8 mouse cellular contexts compared by ENCODE assay signal in the genomic region with DNA sequence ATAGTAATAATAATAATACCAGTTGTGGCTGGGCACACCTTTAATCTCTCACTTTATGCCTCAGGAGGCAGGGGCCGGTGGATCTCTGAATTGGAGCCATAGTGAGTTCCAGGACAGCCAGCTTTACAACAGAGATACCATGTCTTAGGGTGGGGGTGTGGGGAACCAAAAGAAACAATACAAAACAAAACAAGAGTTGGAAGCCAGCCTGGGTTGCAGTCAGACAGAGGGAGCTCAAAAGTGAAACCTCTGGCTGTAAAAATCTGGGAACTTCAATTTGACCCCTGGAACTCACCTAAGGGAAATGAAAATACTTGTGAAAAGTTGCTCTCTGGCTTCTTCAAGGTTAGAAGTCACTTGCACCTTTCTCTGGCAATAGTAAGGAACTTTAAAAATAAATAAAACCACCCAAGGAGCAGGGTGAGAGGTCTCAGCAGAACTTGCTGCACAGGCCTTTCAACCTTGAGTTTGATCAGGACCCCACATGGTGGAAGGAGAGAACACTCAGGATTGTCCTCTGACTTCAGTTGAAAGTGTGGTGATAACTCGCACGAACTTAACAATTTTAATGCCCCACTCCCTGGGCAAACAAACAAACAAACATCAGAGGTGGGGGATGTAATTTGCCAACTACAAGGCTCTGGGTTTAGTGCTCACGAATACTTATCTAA. TPM values are rescaled to one million over a fixed set of nuclear protein-coding genes. Genes with fewer than 3 reads are reported as not detected.
DNase-seq lines count a peak whose midpoint lies in the region; ATAC-seq and TF ChIP-seq lines count a peak whose summit lies in the region.

No protein-coding gene starts in this region.

- intact Hi-C loops in heart, postnatal 14 days (cut with DNase I): no loop called here

- in situ Hi-C loops in ES-E14 (cut with MboI; ENCODE audit: low sequenced_read_pairs in 2 of 2, unreplicated experiment in 2 of 2): no loop called here

- no peaks in the 10 kb centered on the region for H3K27me3 ChIP-seq in heart, embryonic 15.5 days
- H3K27me3 ChIP-seq in liver, embryonic 15.5 days: no peaks in the 10 kb centered on the region

- H3K27ac ChIP-seq in ES-E14 (ENCODE audit: insufficient read depth, low read depth, low read length, poor library complexity, severe bottlenecking): no peak overlapping the region; the same call in 1 of the 2 replicates
- peak overlapping the region; percentile 91 for H3K27ac ChIP-seq in heart, embryonic 15.5 days
- peak overlapping the region; percentile 84 for H3K27ac ChIP-seq in liver, embryonic 15.5 days (replicated peaks)

- H3K36me3 ChIP-seq in ES-E14 (ENCODE audit: control insufficient read depth, insufficient read depth, low read length, poor library complexity, severe bottlenecking): peaks cover 1% of the 10 kb centered on the region; the same call in 1 of the 2 replicates
- no peaks in the 10 kb centered on the region for H3K36me3 ChIP-seq in heart, embryonic 15.5 days
- H3K36me3 ChIP-seq in liver, embryonic 15.5 days (replicated peaks): no peaks in the 10 kb centered on the region

- 14% methylated on average over 4 of the region's 4 CpGs for WGBS in heart, embryonic 15.5 days
- 8% methylated on average over 4 of the region's 4 CpGs for WGBS in liver, embryonic 15.5 days (ENCODE audit: insufficient replicate concordance)

- peak overlapping the region; percentile 66; the same call in 1 of the 2 replicates for H3K9ac ChIP-seq in ES-E14 (ENCODE audit: insufficient read depth, low read depth, low read length, poor library complexity, severe bottlenecking)
- peak overlapping the region; percentile 23; the same call in 1 of the 2 replicates for H3K9ac ChIP-seq in heart, embryonic 15.5 days
- H3K9ac ChIP-seq in liver, embryonic 15.5 days: peak overlapping the region; percentile 63

- peak overlapping the region; percentile 71 to 74; a peak in 3 of 4 replicates for H3K4me3 ChIP-seq in ES-E14 (ENCODE audit: insufficient read depth in 1 of 2, low read depth in 1 of 2, low read length in 2 of 2, poor library complexity in 1 of 2, severe bottlenecking in 1 of 2)
- peak overlapping the region; percentile 100 for H3K4me3 ChIP-seq in heart, embryonic 15.5 days
- H3K4me3 ChIP-seq in liver, embryonic 15.5 days (replicated peaks): peak overlapping the region; percentile 88

- no peaks in the 10 kb centered on the region for H3K9me3 ChIP-seq in ES-E14 (ENCODE audit: control insufficient read depth, insufficient read depth, low read depth, low read length)
- H3K9me3 ChIP-seq in heart, embryonic 15.5 days (replicated peaks): no peaks in the 10 kb centered on the region
- no peaks in the 10 kb centered on the region for H3K9me3 ChIP-seq in liver, embryonic 15.5 days (replicated peaks)

- peaks cover 0 to 5% of the 10 kb centered on the region in 2 experiments; a peak in 1 of 4 replicates for H3K4me1 ChIP-seq in ES-E14 (ENCODE audit: control insufficient read depth in 2 of 2, insufficient read depth in 2 of 2, low read length in 2 of 2, poor library complexity in 1 of 2)
- H3K4me1 ChIP-seq in heart, embryonic 15.5 days (replicated peaks): peaks cover 24% of the 10 kb centered on the region
- peaks cover 62% of the 10 kb centered on the region for H3K4me1 ChIP-seq in liver, embryonic 15.5 days (replicated peaks)

- H3K4me2 ChIP-seq in heart, embryonic 15.5 days: peak overlapping the region; percentile 63
- H3K4me2 ChIP-seq in liver, embryonic 15.5 days: peak overlapping the region; percentile 98

- ATAC-seq in heart, embryonic 15.5 days (replicated peaks; ENCODE audit: insufficient number of reproducible peaks, insufficient read depth, low FRiP score, low read depth): no peak
- no peak for ATAC-seq in liver, embryonic 15.5 days (ENCODE audit: insufficient read depth)

- DNase-seq in heart, adult 11 months: peak; percentile 89
- no peak for DNase-seq in heart, postnatal 14 days
- DNase-seq in ES-E14 (ENCODE audit: low read depth, low spot score): no peak
- DNase-seq in spleen, postnatal 10 days (ENCODE audit: low spot score in 2 of 2): no peak
- no peak for DNase-seq in layer of hippocampus, adult 11-12 months (ENCODE audit: low spot score)
- no peak for DNase-seq in adrenal gland, postnatal 14 days

TF ChIP-seq in ES-E14, 5 proteins besides CTCF, POLR2A, EP300 and RAD21:
- TF ChIP-seq ZC3H11A (IDR thresholded peaks at IDR 0.05; ENCODE audit: borderline replicate concordance, low read depth, low read length) (no peak), HCFC1 (IDR thresholded peaks at IDR 0.05; ENCODE audit: borderline replicate concordance, insufficient read depth, low read length) (no peak), ZNF384 (IDR thresholded peaks at IDR 0.05; ENCODE audit: low read depth, low read length) (no peak), MAFK (IDR thresholded peaks at IDR 0.05; ENCODE audit: insufficient read depth, low read depth, low read length) (no peak), CHD2 (IDR thresholded peaks at IDR 0.05; ENCODE audit: low read depth, low read length) (no peak)
TF ChIP-seq in ES-E14: peak in this region for 0.

RNA-seq across cellular contexts. Expression of a gene that starts 5.3 kb away (rescaled TPM):
- 100 to 1,000 TPM; 228 to 255 TPM for total RNA-seq in heart, postnatal 14 days (2021)
- total RNA-seq in ES-E14 (2012; rRNA removed): 450 and 669 TPM in 2 replicates
- 424 and 511 TPM in 2 replicates for polyA plus RNA-seq in heart, embryonic 15.5 days (2015; fragmentation: Nextera tagmentation; extraction: Ambion mirVana)
- polyA plus RNA-seq in liver, embryonic 15.5 days (2015; fragmentation: Nextera tagmentation; extraction: Ambion mirVana): 476 and 487 TPM in 2 replicates
- 385 and 431 TPM in 2 replicates for total RNA-seq in adrenal gland, postnatal 14 days (2021)

RNA-seq across cellular contexts. Expression of a gene that starts 32.1 kb away (rescaled TPM):
- not detected for total RNA-seq in heart, postnatal 14 days (2021)
- total RNA-seq in ES-E14 (2012; rRNA removed): 0.98 and 1.2 TPM in 2 replicates
- polyA plus RNA-seq in heart, embryonic 15.5 days (2015; fragmentation: Nextera tagmentation; extraction: Ambion mirVana): 1.7 and 2.3 TPM in 2 replicates
- polyA plus RNA-seq in liver, embryonic 15.5 days (2015; fragmentation: Nextera tagmentation; extraction: Ambion mirVana): 0.36 and 0.47 TPM in 2 replicates
- total RNA-seq in adrenal gland, postnatal 14 days (2021): not detected in 2 replicates

RNA-seq across cellular contexts. Expression of a gene that starts 43.5 kb away (rescaled TPM):
- 1 to 10 TPM in 1 of 2 experiments, under 1 TPM in 1; 0.22 to 1.1 TPM for total RNA-seq in heart, postnatal 14 days (2021)
- total RNA-seq in ES-E14 (2012; rRNA removed): 9.1 and 10.2 TPM in 2 replicates
- 1.1 and 2.3 TPM in 2 replicates for polyA plus RNA-seq in heart, embryonic 15.5 days (2015; fragmentation: Nextera tagmentation; extraction: Ambion mirVana)
- 2.0 and 2.4 TPM in 2 replicates for polyA plus RNA-seq in liver, embryonic 15.5 days (2015; fragmentation: Nextera tagmentation; extraction: Ambion mirVana)
- total RNA-seq in adrenal gland, postnatal 14 days (2021): 3.1 and 3.6 TPM in 2 replicates
